Mouse (Mus musculus) heart, embryonic 16.5 days (tissue): Measurements from ENCODE around the gene Foxp1. TPM values are rescaled to one million over a fixed set of nuclear protein-coding genes. Genes with fewer than 3 reads are reported as not detected.

Experiments
- ATAC-seq: fragments of 200-750 bp; cut with Nextera tagmentation; replicated peaks from 2 replicates; pipeline ENCODE4 v1.8.0; 2017; ENCODE audit warnings: moderate number of reproducible peaks; ENCODE audit not compliant: insufficient read depth, low FRiP score; ENCODE audit errors: extremely low read depth
- H3K27ac ChIP-seq: fragments of 300-500 bp; sonication (generic); 2 replicates; pipeline ENCODE4 v1.5.1; 2014; ENCODE audit warnings: mild to moderate bottlenecking, low read length, control low read depth, moderate library complexity
- H3K27me3 ChIP-seq: fragments of 300-500 bp; sonication (generic); 2 replicates; pipeline ENCODE4 v1.6.1; 2014; ENCODE audit warnings: low read length, mixed read lengths; ENCODE audit not compliant: control insufficient read depth, insufficient read depth
- H3K36me3 ChIP-seq: fragments of 300-500 bp; sonication (generic); 2 replicates; pipeline ENCODE4 v1.6.1; 2014; ENCODE audit not compliant: control insufficient read depth, insufficient read depth
- H3K4me1 ChIP-seq: fragments of 300-500 bp; sonication (generic); 2 replicates; pipeline ENCODE4 v1.6.1; 2014; ENCODE audit warnings: low read length, mixed read lengths; ENCODE audit not compliant: control insufficient read depth, insufficient read depth
- H3K4me2 ChIP-seq: fragments of 300-500 bp; sonication (generic); 2 replicates; pipeline ENCODE4 v1.6.1; 2014; ENCODE audit warnings: low read depth, mild to moderate bottlenecking, control low read depth, low read length
- H3K4me3 ChIP-seq: fragments of 300-500 bp; sonication (generic); 2 replicates; pipeline ENCODE4 v1.5.1; 2014; ENCODE audit warnings: mild to moderate bottlenecking, control low read depth, low read length
- H3K9ac ChIP-seq: fragments of 300-500 bp; sonication (generic); 2 replicates; pipeline ENCODE4 v1.6.1; 2014; ENCODE audit warnings: low read length, control low read depth
- H3K9me3 ChIP-seq: fragments of 300-500 bp; sonication (generic); replicated peaks from 2 replicates; pipeline ENCODE4 v1.6.1; 2016; ENCODE audit warnings: low read length; ENCODE audit not compliant: control insufficient read depth
- WGBS: fragments of 180-500 bp; shearing (Covaris S2); extraction: QIAGEN DNeasy Blood & Tissue Kit; methylation state at CpG from one replicate; pipeline ENCODE4 v1.1.7; 2014; 5-methylcytosine and 5-hydroxymethylcytosine counted together
- polyA plus RNA-seq: library from polyadenylated mRNA; unstranded; fragments of >200 nt; fragmentation: Nextera tagmentation; extraction: Ambion mirVana; gene quantifications from 2 replicates; pipeline ENCODE4 v1.2.1, GENCODE M21; 2015

Gene Foxp1
- polyA plus RNA-seq, 1 experiment from 2014 or later, result 59.0 TPM

GRCm38 (mm10) chr6:99430560-99430959, 92.0 kb downstream of the Foxp1 start:
- 94% methylated on average over 14 of the region's 14 CpGs for WGBS
- no peak overlapping the region for H3K27ac ChIP-seq
- peaks cover 5% of the 10 kb centered on the region; the same call in 1 of the 2 replicates for H3K4me1 ChIP-seq
- no peak for ATAC-seq
- H3K4me2 ChIP-seq, result no peak overlapping the region
- H3K9me3 ChIP-seq, result no peaks in the 10 kb centered on the region
- no peak overlapping the region for H3K9ac ChIP-seq
- no peaks in the 10 kb centered on the region for H3K27me3 ChIP-seq
- H3K4me3 ChIP-seq, result no peak overlapping the region
- peaks cover 13% of the 10 kb centered on the region for H3K36me3 ChIP-seq

- Histone ChIP-seq H3K36me3 (peaks cover 7% of the 10 kb centered on the region), H3K27ac (no peak overlapping the region), H3K4me1 (peaks cover 9% of the 10 kb centered on the region), H3K27me3 (no peaks in the 10 kb centered on the region), H3K4me2 (no peak overlapping the region), H3K4me3 (no peak overlapping the region), H3K9me3 (no peaks in the 10 kb centered on the region), H3K9ac (no peak overlapping the region)
- ATAC-seq, result no peak
- WGBS, result 75% methylated on average over 16 of the region's 16 CpGs
Observed at GRCm38 (mm10) chr6:99429378-99430131, 93.0 kb downstream of the Foxp1 start.

GRCm38 (mm10) chr6:99428961-99429360, 93.6 kb downstream of the Foxp1 start:
- Histone ChIP-seq H3K9me3 (no peaks in the 10 kb centered on the region), H3K27ac (no peak overlapping the region), H3K36me3 (peaks cover 2% of the 10 kb centered on the region; the same call in 1 of the 2 replicates), H3K9ac (no peak overlapping the region), H3K27me3 (no peaks in the 10 kb centered on the region), H3K4me1 (peaks cover 9% of the 10 kb centered on the region), H3K4me3 (no peak overlapping the region), H3K4me2 (no peak overlapping the region)
- ATAC-seq, result no peak
- WGBS, result 70% methylated on average over 2 of the region's 2 CpGs

GRCm38 (mm10) chr6:99427301-99427700, 95.2 kb downstream of the Foxp1 start:
- no peak overlapping the region for H3K4me3 ChIP-seq
- H3K4me2 ChIP-seq, result no peak overlapping the region
- no peaks in the 10 kb centered on the region for H3K27me3 ChIP-seq
- H3K9me3 ChIP-seq, result no peaks in the 10 kb centered on the region
- H3K27ac ChIP-seq, result no peak overlapping the region
- no peak overlapping the region for H3K9ac ChIP-seq
- no peak for ATAC-seq
- H3K36me3 ChIP-seq, result no peaks in the 10 kb centered on the region
- WGBS, result 80% methylated on average over 4 of the region's 4 CpGs
- peaks cover 9% of the 10 kb centered on the region for H3K4me1 ChIP-seq

GRCm38 (mm10) chr6:99425044-99425443, 97.5 kb downstream of the Foxp1 start:
- ATAC-seq, result no peak

GRCm38 (mm10) chr6:99420666-99421065, 101.9 kb downstream of the Foxp1 start:
- no peaks in the 10 kb centered on the region for H3K9me3 ChIP-seq
- 82% methylated on average over 8 of the region's 8 CpGs for WGBS
- no peaks in the 10 kb centered on the region for H3K27me3 ChIP-seq
- H3K4me2 ChIP-seq, result no peak overlapping the region
- no peak for ATAC-seq
- no peak overlapping the region for H3K9ac ChIP-seq
- no peak overlapping the region for H3K27ac ChIP-seq
- H3K36me3 ChIP-seq, result no peaks in the 10 kb centered on the region
- H3K4me1 ChIP-seq, result peaks cover 4% of the 10 kb centered on the region; the same call in 1 of the 2 replicates
- no peak overlapping the region for H3K4me3 ChIP-seq

More at GRCm38 (mm10) chr6:99425044-99425443, 97.5 kb downstream of the Foxp1 start:
- H3K4me1 ChIP-seq, result peaks cover 6% of the 10 kb centered on the region
- no peak overlapping the region for H3K27ac ChIP-seq
- H3K4me3 ChIP-seq, result no peak overlapping the region
- H3K4me2 ChIP-seq, result no peak overlapping the region
- no peaks in the 10 kb centered on the region for H3K36me3 ChIP-seq
- H3K9me3 ChIP-seq, result no peaks in the 10 kb centered on the region
- H3K9ac ChIP-seq, result no peak overlapping the region
- 63% methylated on average over 3 of the region's 3 CpGs for WGBS
- H3K27me3 ChIP-seq, result no peaks in the 10 kb centered on the region

GRCm38 (mm10) chr6:99412598-99412997, 109.9 kb downstream of the Foxp1 start:
- Histone ChIP-seq H3K36me3 (no peaks in the 10 kb centered on the region), H3K27ac (no peak overlapping the region), H3K4me1 (no peaks in the 10 kb centered on the region), H3K9ac (no peak overlapping the region), H3K4me3 (no peak overlapping the region), H3K4me2 (no peak overlapping the region), H3K9me3 (no peaks in the 10 kb centered on the region), H3K27me3 (no peaks in the 10 kb centered on the region)
- ATAC-seq, result no peak
- WGBS, result 86% methylated on average over 6 of the region's 6 CpGs

GRCm38 (mm10) chr6:99409602-99410001, 112.9 kb downstream of the Foxp1 start:
- peaks cover 5% of the 10 kb centered on the region; the same call in 1 of the 2 replicates for H3K4me1 ChIP-seq
- H3K9ac ChIP-seq, result no peak overlapping the region
- H3K9me3 ChIP-seq, result no peaks in the 10 kb centered on the region
- H3K4me2 ChIP-seq, result no peak overlapping the region
- WGBS, result 73% methylated on average over 5 of the region's 5 CpGs
- no peaks in the 10 kb centered on the region for H3K36me3 ChIP-seq
- H3K4me3 ChIP-seq, result no peak overlapping the region
- no peak overlapping the region for H3K27ac ChIP-seq
- ATAC-seq, result no peak
- no peaks in the 10 kb centered on the region for H3K27me3 ChIP-seq

- ATAC-seq, result no peak
Observed at GRCm38 (mm10) chr6:99408880-99409279, 113.6 kb downstream of the Foxp1 start.

More at GRCm38 (mm10) chr6:99408880-99409279, 113.6 kb downstream of the Foxp1 start:
- no peaks in the 10 kb centered on the region for H3K27me3 ChIP-seq
- WGBS, result 50% methylated on average over 4 of the region's 4 CpGs
- H3K36me3 ChIP-seq, result no peaks in the 10 kb centered on the region
- no peak overlapping the region for H3K27ac ChIP-seq
- no peak overlapping the region for H3K4me3 ChIP-seq
- peaks cover 5% of the 10 kb centered on the region; the same call in 1 of the 2 replicates for H3K4me1 ChIP-seq
- H3K4me2 ChIP-seq, result no peak overlapping the region
- no peak overlapping the region for H3K9ac ChIP-seq
- H3K9me3 ChIP-seq, result no peaks in the 10 kb centered on the region
